Mouse (Mus musculus): ENCODE results near the gene Srrm1. TPM values are rescaled to one million over a fixed set of nuclear protein-coding genes. Genes with fewer than 3 reads are reported as not detected.
"Not testable (repeated sequence)": the region's sequence is repeated elsewhere in the genome, so short reads cannot be mapped to it uniquely, and the experiment has no call there.

Gene Srrm1
- polyA plus RNA-seq, 1 experiment from 2014 or later: 298 TPM

GRCm38 (mm10) chr4:135286833-135287395 lies 66.2 kb downstream of the Srrm1 start:
- 8% methylated on average over 16 of the region's 16 CpGs for WGBS
- no peak overlapping the region for H3K4me3 ChIP-seq (replicated peaks)

GRCm38 (mm10) chr4:135286033-135286622 lies 67.0 kb downstream of the Srrm1 start:
- no peaks in the 10 kb centered on the region for H3K27me3 ChIP-seq
- H3K4me1 ChIP-seq (replicated peaks): peaks cover 25% of the 10 kb centered on the region
- no peak for ATAC-seq (ENCODE audit: insufficient number of reproducible peaks, insufficient read depth, low FRiP score, low TSS enrichment, low read depth)
- no peaks in the 10 kb centered on the region for H3K36me3 ChIP-seq
- no peak overlapping the region; the same call in 1 of the 2 replicates for H3K4me2 ChIP-seq
- no peak overlapping the region for H3K4me3 ChIP-seq (replicated peaks)
- 53% methylated on average over 12 of the region's 12 CpGs for WGBS
- no peaks in the 10 kb centered on the region for H3K9me3 ChIP-seq
- no peak overlapping the region for H3K9ac ChIP-seq (replicated peaks)
- no peak overlapping the region for H3K27ac ChIP-seq

More at GRCm38 (mm10) chr4:135286833-135287395, 66.2 kb downstream of the Srrm1 start:
- Histone ChIP-seq H3K9ac (replicated peaks) (no peak overlapping the region), H3K36me3 (no peaks in the 10 kb centered on the region), H3K4me1 (replicated peaks) (peaks cover 28% of the 10 kb centered on the region), H3K27me3 (no peaks in the 10 kb centered on the region), H3K9me3 (no peaks in the 10 kb centered on the region), H3K27ac (no peak overlapping the region; the same call in 1 of the 2 replicates), H3K4me2 (peak overlapping the region; percentile 9; the same call in 1 of the 2 replicates)
- no peak for ATAC-seq (ENCODE audit: insufficient number of reproducible peaks, insufficient read depth, low FRiP score, low TSS enrichment, low read depth)

GRCm38 (mm10) chr4:135285436-135285835 lies 67.7 kb downstream of the Srrm1 start:
- H3K9me3 ChIP-seq: no peaks in the 10 kb centered on the region
- no peak overlapping the region for H3K4me3 ChIP-seq (replicated peaks)
- peaks cover 25% of the 10 kb centered on the region for H3K4me1 ChIP-seq (replicated peaks)
- 37% methylated on average over 8 of the region's 8 CpGs for WGBS
- no peaks in the 10 kb centered on the region for H3K27me3 ChIP-seq
- H3K9ac ChIP-seq (replicated peaks): no peak overlapping the region
- peak overlapping the region; percentile 23; the same call in 1 of the 2 replicates for H3K27ac ChIP-seq
- no peak overlapping the region; the same call in 1 of the 2 replicates for H3K4me2 ChIP-seq
- no peaks in the 10 kb centered on the region for H3K36me3 ChIP-seq
- ATAC-seq (ENCODE audit: insufficient number of reproducible peaks, insufficient read depth, low FRiP score, low TSS enrichment, low read depth): no peak

GRCm38 (mm10) chr4:135283875-135284274 lies 69.2 kb downstream of the Srrm1 start:
- no peaks in the 10 kb centered on the region for H3K36me3 ChIP-seq
- peaks cover 24% of the 10 kb centered on the region for H3K4me1 ChIP-seq (replicated peaks)
- no peak overlapping the region for H3K4me2 ChIP-seq
- ATAC-seq (ENCODE audit: insufficient number of reproducible peaks, insufficient read depth, low FRiP score, low TSS enrichment, low read depth): no peak
- H3K27me3 ChIP-seq: no peaks in the 10 kb centered on the region
- no peaks in the 10 kb centered on the region for H3K9me3 ChIP-seq
- no peak overlapping the region for H3K4me3 ChIP-seq (replicated peaks)
- H3K9ac ChIP-seq (replicated peaks): no peak overlapping the region
- no peak overlapping the region for H3K27ac ChIP-seq
- WGBS: 87% methylated on average over 7 of the region's 7 CpGs

GRCm38 (mm10) chr4:135283417-135283816 lies 69.7 kb downstream of the Srrm1 start:
- no peaks in the 10 kb centered on the region for H3K27me3 ChIP-seq
- no peak overlapping the region for H3K4me2 ChIP-seq
- H3K36me3 ChIP-seq: no peaks in the 10 kb centered on the region
- 74% methylated on average over 4 of the region's 4 CpGs for WGBS
- no peak overlapping the region for H3K4me3 ChIP-seq (replicated peaks)
- peaks cover 20% of the 10 kb centered on the region for H3K4me1 ChIP-seq (replicated peaks)
- no peaks in the 10 kb centered on the region for H3K9me3 ChIP-seq
- H3K9ac ChIP-seq (replicated peaks): no peak overlapping the region
- H3K27ac ChIP-seq: no peak overlapping the region
- no peak for ATAC-seq (ENCODE audit: insufficient number of reproducible peaks, insufficient read depth, low FRiP score, low TSS enrichment, low read depth)

GRCm38 (mm10) chr4:135282651-135283290 lies 70.3 kb downstream of the Srrm1 start:
- H3K36me3 ChIP-seq: no peaks in the 10 kb centered on the region
- no peak for ATAC-seq (ENCODE audit: insufficient number of reproducible peaks, insufficient read depth, low FRiP score, low TSS enrichment, low read depth)
- H3K4me3 ChIP-seq (replicated peaks): no peak overlapping the region
- H3K27ac ChIP-seq: no peak overlapping the region
- 0 out of 2 replicates have a peak, but pooled peaks cover 3% of the 10 kb centered on the region for H3K27me3 ChIP-seq
- no peaks in the 10 kb centered on the region for H3K9me3 ChIP-seq
- peaks cover 19% of the 10 kb centered on the region for H3K4me1 ChIP-seq (replicated peaks)
- WGBS: 51% methylated on average over 13 of the region's 13 CpGs
- no peak overlapping the region for H3K9ac ChIP-seq (replicated peaks)
- no peak overlapping the region for H3K4me2 ChIP-seq

- 75% methylated on average over 2 of the region's 2 CpGs for WGBS
- H3K36me3 ChIP-seq; H3K4me2 ChIP-seq; H3K4me3 ChIP-seq (replicated peaks); ATAC-seq (ENCODE audit: insufficient number of reproducible peaks, insufficient read depth, low FRiP score, low TSS enrichment, low read depth); H3K9me3 ChIP-seq; H3K27ac ChIP-seq; H3K9ac ChIP-seq (replicated peaks); H3K4me1 ChIP-seq (replicated peaks): not testable (repeated sequence)
- peaks cover 14% of the 10 kb centered on the region; the same call in 1 of the 2 replicates for H3K27me3 ChIP-seq
Observed at GRCm38 (mm10) chr4:135280016-135280415, 73.1 kb downstream of the Srrm1 start.

GRCm38 (mm10) chr4:135276681-135277379 lies 76.3 kb downstream of the Srrm1 start:
- Histone ChIP-seq H3K9me3 (no peaks in the 10 kb centered on the region), H3K4me3 (replicated peaks) (no peak overlapping the region), H3K4me1 (replicated peaks) (peaks cover 6% of the 10 kb centered on the region), H3K9ac (replicated peaks) (no peak overlapping the region), H3K27ac (no peak overlapping the region), H3K36me3 (no peaks in the 10 kb centered on the region), H3K4me2 (no peak overlapping the region), H3K27me3 (peaks cover 19% of the 10 kb centered on the region; the same call in 1 of the 2 replicates)
- ATAC-seq (ENCODE audit: insufficient number of reproducible peaks, insufficient read depth, low FRiP score, low TSS enrichment, low read depth): no peak
- WGBS: 48% methylated on average over 4 of the region's 4 CpGs

GRCm38 (mm10) chr4:135274761-135275160 lies 78.4 kb downstream of the Srrm1 start:
- no peak overlapping the region for H3K4me2 ChIP-seq
- ATAC-seq (ENCODE audit: insufficient number of reproducible peaks, insufficient read depth, low FRiP score, low TSS enrichment, low read depth): no peak

GRCm38 (mm10) chr4:135273307-135273682 lies 79.8 kb downstream of the Srrm1 start:
- Histone ChIP-seq H3K4me1 (replicated peaks) (peaks cover 29% of the 10 kb centered on the region), H3K4me3 (replicated peaks) (peak overlapping the region; percentile 91), H3K9me3 (no peaks in the 10 kb centered on the region), H3K27me3 (peaks cover 19% of the 10 kb centered on the region; the same call in 1 of the 2 replicates), H3K27ac (peak overlapping the region; percentile 17; the same call in 1 of the 2 replicates), H3K36me3 (peaks cover 5% of the 10 kb centered on the region; the same call in 1 of the 2 replicates), H3K4me2 (peak overlapping the region; percentile 64), H3K9ac (replicated peaks) (peak overlapping the region; percentile 19; the same call in 1 of the 2 replicates)
- no peak for ATAC-seq (ENCODE audit: insufficient number of reproducible peaks, insufficient read depth, low FRiP score, low TSS enrichment, low read depth)
- under 1% methylated on average over 17 of the region's 17 CpGs for WGBS

More at GRCm38 (mm10) chr4:135274761-135275160, 78.4 kb downstream of the Srrm1 start:
- Histone ChIP-seq H3K27me3 (peaks cover 19% of the 10 kb centered on the region; the same call in 1 of the 2 replicates), H3K4me3 (replicated peaks) (no peak overlapping the region), H3K4me1 (replicated peaks) (peaks cover 20% of the 10 kb centered on the region), H3K27ac (no peak overlapping the region), H3K9me3 (no peaks in the 10 kb centered on the region), H3K36me3 (peaks cover 5% of the 10 kb centered on the region; the same call in 1 of the 2 replicates), H3K9ac (replicated peaks) (no peak overlapping the region)
- WGBS: 65% methylated on average over 7 of the region's 7 CpGs

All from limb, embryonic 12.5 days (tissue).